Mouse (Mus musculus): ENCODE results near the gene Snapc3.
"Not testable (repeated sequence)": the region's sequence is repeated elsewhere in the genome, so short reads cannot be mapped to it uniquely, and the experiment has no call there.

The Snapc3 gene

DNA sequence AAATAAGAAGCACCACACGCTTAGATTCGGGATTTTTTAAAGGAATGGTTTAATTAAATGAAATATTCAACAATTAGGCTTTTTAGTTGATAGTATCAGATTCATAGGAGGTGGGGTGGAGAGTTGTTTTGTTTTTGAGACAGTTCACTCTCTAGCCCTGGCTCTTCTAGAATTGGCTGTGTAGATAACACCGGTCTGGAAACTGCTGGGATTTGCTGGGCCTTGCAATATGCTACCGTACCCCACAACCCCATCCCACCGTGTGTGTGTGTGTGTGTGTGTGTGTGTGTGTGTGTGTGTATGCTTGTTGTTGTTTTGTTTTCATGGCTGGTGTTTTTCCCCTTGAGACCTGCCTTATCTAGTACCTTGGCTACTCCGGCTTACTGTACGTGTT lies 83.5 kb downstream of the Snapc3 start:
- no peak for DNase-seq

DNA sequence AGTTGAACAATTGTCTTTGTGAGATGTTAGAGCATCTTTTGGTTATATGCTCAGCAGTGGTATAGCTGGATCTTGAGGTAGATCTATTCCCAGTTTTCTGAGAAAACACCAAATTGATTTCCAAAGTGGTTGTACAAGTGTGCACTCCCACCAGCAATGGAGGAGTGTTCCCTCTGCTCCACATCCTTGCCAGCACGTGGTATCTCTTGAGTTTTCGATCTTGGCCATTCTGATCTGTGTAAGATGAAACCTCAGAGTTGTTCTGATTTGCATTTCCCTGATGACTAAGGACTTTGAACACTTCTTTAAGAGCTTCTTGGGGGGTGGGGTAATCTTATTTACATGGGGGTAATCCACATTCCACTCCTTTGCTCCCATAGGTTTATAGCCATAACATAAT lies 92.1 kb downstream of the Snapc3 start:
- no peak for DNase-seq

DNA sequence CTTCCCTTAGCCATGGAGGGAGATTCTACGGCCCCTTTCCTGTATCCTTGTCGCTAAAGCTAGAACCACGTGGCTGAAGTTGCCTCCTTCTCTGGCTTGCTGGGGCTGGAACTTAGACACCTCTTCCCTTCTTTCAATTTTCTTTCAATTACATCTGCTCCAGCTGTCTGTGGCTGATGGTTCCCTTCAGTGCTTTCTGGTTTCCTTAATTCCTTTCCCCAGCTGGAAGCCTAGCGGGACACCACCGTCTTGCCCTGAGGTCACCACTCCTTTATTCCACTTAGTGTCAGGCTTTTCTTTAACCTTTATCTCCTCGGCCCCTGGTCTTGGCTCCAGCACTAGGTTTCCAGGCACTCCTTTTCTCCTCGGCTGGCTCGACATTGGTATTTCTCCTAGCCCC lies 93.6 kb downstream of the Snapc3 start:
- no peak for DNase-seq

DNA sequence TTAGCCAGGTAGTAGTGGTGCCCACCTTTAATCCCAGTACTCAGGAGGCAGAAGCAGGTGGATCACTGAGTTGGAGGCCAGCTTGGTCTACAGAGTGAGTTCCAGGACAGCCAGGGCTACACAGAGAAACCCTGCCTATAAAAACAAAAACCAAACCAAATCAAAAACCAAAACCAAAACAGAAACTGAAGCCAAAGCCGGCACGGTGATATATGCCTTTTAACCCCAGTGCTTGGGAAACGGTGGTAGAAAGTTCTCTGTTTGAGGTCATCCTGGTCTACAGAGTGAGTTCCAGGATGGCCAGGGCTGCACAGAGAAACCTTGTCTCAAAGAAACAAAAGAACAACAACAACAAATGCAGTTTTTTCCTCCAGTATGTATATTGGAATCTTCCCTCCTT lies 94.7 kb downstream of the Snapc3 start:
- no peak for DNase-seq

DNA sequence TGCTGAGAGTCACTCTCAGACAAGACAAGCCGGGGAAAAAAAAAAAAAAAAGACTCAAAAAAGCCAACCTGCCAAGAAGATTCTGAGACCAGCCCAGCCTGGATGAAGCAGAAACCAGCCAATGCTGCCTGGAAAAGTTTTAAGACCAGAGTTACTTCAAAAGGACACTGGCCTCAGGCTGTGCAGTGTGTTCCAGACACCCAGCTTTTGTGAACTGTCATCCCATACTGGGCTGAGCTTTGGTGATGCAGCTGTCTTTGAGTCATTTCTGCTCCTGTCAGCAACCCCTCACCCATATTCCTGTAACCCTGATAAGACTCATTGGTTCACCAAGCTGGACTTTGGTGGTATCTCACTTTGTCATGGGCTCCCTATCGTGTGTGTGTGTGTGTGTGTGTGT lies 95.1 kb downstream of the Snapc3 start:
- DNase-seq, result no peak

DNA sequence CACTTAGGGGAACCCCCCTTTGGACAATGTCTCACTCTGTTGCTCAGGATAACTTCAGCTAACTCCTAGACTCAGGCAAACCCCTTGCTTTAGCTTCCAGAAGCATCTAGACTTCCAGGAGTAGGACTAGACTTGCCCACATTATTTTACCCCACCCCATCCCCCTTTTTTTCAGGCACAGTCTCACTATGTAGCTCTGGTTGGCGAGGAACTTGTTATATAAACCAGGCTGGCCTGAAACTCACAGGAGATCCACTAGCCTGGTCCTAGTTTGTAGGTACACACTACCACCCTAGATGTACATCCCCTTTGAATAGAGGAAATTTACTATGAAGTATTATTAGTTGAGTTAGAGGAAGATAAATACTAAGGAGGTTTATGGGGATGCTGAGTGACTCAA lies 96.7 kb downstream of the Snapc3 start:
- no peak for DNase-seq

DNA sequence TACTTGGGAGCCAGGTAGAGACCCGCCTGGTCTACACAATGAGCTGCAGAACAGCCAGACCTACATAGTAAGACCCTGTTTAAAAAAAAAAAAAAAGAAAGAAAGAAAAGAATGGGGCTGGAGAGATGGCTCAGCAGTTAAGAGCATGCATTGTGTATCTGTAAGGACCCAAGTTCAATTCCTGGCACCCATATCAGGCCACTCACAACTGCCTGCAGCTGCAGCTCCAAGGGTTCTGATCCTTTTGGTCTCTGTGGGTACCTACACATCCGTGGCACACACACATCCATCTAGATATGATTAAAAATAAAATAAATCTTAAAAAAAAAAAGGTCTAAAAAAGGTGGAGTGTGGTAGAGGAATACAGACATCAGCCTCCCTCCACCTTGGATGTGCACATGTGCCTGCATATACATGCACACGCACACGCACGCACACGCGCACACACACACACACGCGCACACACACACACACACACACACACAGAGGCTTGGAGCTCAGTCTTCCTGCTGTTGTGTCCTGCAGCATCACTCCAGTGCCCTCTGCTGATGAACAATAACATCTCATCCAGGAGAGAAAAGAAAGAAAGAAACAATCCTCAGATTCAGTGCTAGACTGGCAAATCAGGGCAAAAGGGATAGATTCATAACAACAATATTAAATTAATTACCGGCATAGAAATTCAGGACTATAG lies 97.6 kb downstream of the Snapc3 start:
- DNase-seq, result no peak

DNA sequence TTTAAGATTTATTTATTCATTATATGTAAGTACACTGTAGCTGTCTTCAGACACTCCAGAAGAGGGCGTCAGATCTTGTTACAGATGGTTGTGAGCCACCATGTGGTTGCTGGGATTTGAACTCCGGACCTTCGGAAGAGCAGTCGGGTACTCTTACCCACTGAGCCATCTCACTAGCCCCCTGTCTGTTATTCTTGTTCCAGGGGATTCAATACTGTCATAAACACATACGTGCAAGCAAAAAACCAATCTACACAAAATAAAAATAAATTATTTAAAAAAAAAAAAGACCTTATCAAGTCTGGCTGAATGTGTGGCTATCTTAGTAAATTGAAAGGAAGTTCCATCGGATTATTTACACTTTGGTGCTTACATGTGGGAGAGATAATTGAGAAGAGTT lies 98.6 kb downstream of the Snapc3 start:
- DNase-seq, result not testable (repeated sequence)

All from kidney, adult 18-20 months (tissue).